Mouse (Mus musculus): Measurements from ENCODE around the gene Fam71a.

Fam71a gene

DNA sequence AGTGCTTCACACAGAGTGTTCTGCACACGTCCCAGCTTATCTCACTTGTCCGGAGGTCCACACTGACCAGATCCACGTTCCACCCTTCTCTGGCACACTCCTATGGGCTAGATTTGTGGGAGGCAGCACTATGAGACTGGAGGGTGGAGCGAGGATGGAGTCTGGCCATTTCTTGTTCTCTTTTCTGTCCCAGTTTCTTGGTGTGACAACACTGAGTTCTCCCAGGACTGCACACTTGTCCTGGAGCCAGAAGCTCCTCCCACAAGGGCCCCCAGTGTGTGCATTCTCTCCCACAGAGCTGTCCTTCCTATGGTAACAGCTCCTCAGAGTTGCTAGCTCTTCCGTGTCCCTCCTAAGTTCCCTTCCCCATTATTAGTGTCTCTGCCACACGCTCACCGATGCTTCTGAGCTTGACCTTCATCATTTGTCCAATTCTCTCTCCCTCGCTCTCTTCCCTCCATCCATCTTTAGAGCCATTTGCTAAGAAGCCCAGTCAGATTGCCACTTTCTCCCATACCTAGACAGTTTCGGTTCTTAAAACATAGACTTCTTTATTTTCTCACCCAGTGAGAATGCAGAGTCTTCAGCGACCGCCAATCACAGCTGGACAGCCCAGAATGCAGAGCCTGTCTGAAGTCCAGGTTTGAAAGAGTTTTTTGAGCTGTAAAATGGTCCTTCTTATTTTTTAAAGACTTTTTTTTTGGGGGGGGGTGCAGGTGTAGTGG lies 48.9 kb downstream of the Fam71a start:
- DNase-seq, result no peak

DNA sequence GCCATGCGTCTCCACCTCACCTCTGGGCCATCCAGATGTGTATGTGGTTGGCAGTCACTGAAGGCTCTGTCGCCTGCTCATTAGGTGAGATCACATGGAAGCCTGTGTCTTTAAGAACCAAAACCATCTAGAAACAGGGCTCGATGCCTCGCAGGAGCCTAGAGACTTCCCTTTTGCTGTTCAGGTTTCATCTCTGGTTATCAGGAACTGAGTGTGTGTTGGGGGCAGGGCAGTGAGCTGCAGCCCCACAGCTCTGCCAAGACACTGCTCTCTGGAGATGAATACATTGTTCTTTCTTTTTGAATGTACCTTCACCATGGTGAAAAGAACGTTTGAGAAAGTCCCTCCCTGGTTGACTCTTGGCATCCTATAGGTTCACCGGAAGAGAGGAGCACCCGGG lies 49.7 kb downstream of the Fam71a start:
- DNase-seq, result no peak

All from cerebellum, adult 8-10 months (tissue).